Mouse (Mus musculus) stomach, postnatal 0 days (tissue): ENCODE results near the gene Actrt2.

Experiments used
- CTCF ChIP-seq: IDR thresholded peaks from 2 replicates; pipeline ENCODE4 v1.5.1; 2016; ENCODE audit warnings: antibody characterized with exemption, low read depth, mild to moderate bottlenecking, moderate library complexity
- EP300 ChIP-seq: optimal IDR thresholded peaks from 2 replicates; pipeline ENCODE3; 2016; ENCODE audit warnings: antibody characterized with exemption

DNA sequence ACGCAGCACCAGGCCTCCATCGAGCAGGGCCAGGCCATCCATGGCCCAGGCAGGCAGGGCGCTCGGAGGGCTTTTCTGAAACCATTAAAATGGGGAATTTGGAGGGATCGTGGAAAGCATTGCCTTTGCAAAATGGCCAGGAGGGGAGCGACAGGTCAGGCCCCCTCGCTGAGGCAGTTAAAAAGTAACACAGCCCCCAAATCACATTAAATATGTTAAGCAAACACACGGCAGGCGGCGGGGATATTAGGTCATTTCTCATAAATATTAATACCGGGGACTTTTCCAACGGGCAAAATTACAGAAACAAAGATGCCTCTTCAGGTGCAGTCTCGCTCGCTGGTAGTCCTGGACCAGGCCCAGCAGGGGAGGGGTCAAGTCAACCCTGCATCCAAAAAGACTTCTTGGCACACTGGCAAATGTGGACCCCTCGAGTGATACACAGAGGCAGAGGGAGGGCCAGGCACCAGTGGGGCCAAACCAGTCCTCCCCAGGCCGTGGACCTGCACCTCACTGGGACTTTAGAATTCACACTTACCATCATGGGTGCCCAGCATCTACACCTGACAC lies 30.4 kb upstream of the Actrt2 start:
- TF ChIP-seq CTCF (no peak), EP300 (no peak)
